Mouse (Mus musculus) ES-E14 (cell line): ENCODE measurements around the gene Tmem268. TPM values are rescaled to one million over a fixed set of nuclear protein-coding genes. Genes with fewer than 3 reads are reported as not detected.

Experiments
- DNase-seq: peaks from one replicate; pipeline ENCODE4 v3.0.0-alpha.2; 2013; ENCODE audit warnings: low read depth, low spot score
- H3K27ac ChIP-seq: 2 replicates; pipeline ENCODE4 v1.5.1; 2012; ENCODE audit warnings: low read depth, mild to moderate bottlenecking, low read length, moderate library complexity, mixed read lengths; ENCODE audit not compliant: poor library complexity, insufficient read depth, severe bottlenecking
- H3K36me3 ChIP-seq: 2 replicates; pipeline ENCODE4 v1.6.1; 2012; ENCODE audit warnings: mild to moderate bottlenecking, low read length, moderate library complexity, mixed read lengths; ENCODE audit not compliant: control insufficient read depth, poor library complexity, insufficient read depth, severe bottlenecking
- H3K4me1 ChIP-seq, 2 experiments: fragments of 150-350 bp in 1 of 2; sonication (generic) in 1 of 2; 2 replicates each; pipeline ENCODE4 v1.6.1; 2012; ENCODE audit warnings: low read length in 2 of 2, mild to moderate bottlenecking in 1 of 2, mixed read lengths in 1 of 2; ENCODE audit not compliant: control insufficient read depth in 2 of 2, insufficient read depth in 2 of 2, poor library complexity in 1 of 2
- H3K4me3 ChIP-seq, 2 experiments: fragments of 150-350 bp in 1 of 2; sonication (generic) in 1 of 2; 2 replicates each; pipeline ENCODE4 v1.5.1; 2012; ENCODE audit warnings: low read length in 2 of 2, low read depth in 1 of 2, mild to moderate bottlenecking in 1 of 2, mixed read lengths in 1 of 2; ENCODE audit not compliant: insufficient read depth in 1 of 2, poor library complexity in 1 of 2, severe bottlenecking in 1 of 2
- H3K9ac ChIP-seq: 2 replicates; pipeline ENCODE4 v1.6.1; 2012; ENCODE audit warnings: low read depth, mild to moderate bottlenecking, low read length, mixed read lengths; ENCODE audit not compliant: poor library complexity, insufficient read depth, severe bottlenecking
- H3K9me3 ChIP-seq: fragments of 150-350 bp; sonication (generic); 2 replicates; pipeline ENCODE4 v1.6.1; 2012; ENCODE audit warnings: low read depth, mild to moderate bottlenecking, low read length; ENCODE audit not compliant: control insufficient read depth, insufficient read depth
- CHD2 ChIP-seq: IDR thresholded peaks from 2 replicates; pipeline ENCODE4 v1.6.1; 2014; ENCODE audit warnings: mild to moderate bottlenecking, low read depth, low read length, inconsistent platforms
- HCFC1 ChIP-seq: IDR thresholded peaks from 2 replicates; pipeline ENCODE4 v1.6.1; 2012; ENCODE audit warnings: low read length, inconsistent platforms, borderline replicate concordance; ENCODE audit not compliant: insufficient read depth
- MAFK ChIP-seq: IDR thresholded peaks from 2 replicates; pipeline ENCODE4 v1.6.1; 2014; ENCODE audit warnings: mild to moderate bottlenecking, low read depth, low read length, inconsistent platforms; ENCODE audit not compliant: insufficient read depth
- ZC3H11A ChIP-seq: IDR thresholded peaks from 2 replicates; pipeline ENCODE4 v1.6.1; 2012; ENCODE audit warnings: low read depth, mild to moderate bottlenecking, inconsistent platforms, low read length, borderline replicate concordance
- ZNF384 ChIP-seq: IDR thresholded peaks from 2 replicates; pipeline ENCODE4 v1.6.1; 2012; ENCODE audit warnings: low read depth, low read length, inconsistent platforms
- in situ Hi-C, 2 experiments: fragments of 600-800 bp; cut with MboI; formaldehyde crosslinking; loops; one replicate each; pipeline ENCODE4 v1.15.1; 2025; ENCODE audit warnings: low sequenced_read_pairs in 2 of 2, inconsistent platforms in 1 of 2; ENCODE audit not compliant: unreplicated experiment in 2 of 2
- total RNA-seq: library from RNA; depleted of rRNA; stranded (reverse); fragments of 300-350 nt; gene quantifications from 2 replicates; pipeline ENCODE4 v1.2.3, GENCODE M21; 2012

Tmem268 gene
- total RNA-seq, 1 experiment = 4.1 TPM

DNA sequence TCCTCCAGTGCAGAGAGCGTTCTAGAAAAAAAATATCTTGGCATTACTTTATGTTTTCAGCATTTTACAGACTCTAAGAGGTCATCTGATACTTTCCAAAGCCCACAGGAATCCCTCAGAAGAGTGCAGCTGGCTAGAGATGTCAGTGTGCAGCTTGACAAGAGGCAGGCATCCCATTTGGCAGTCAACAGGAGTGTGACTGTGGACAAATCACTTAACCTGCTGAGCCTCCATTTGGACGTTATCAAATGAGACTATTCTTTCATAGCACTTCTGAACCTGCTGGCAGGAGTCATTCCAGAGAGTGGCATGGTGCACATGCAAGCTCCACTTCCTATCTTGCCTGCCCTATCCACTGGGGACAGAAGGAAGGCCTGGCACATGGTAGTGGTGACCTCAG lies 16.4 kb upstream of the Tmem268 start:
- TF ChIP-seq HCFC1 = no peak
- no peak for TF ChIP-seq CHD2
- TF ChIP-seq ZNF384 = no peak
- no peak for TF ChIP-seq ZC3H11A
- no peak for TF ChIP-seq MAFK
- no peak for DNase-seq
- H3K36me3 ChIP-seq = no peaks in the 10 kb centered on the region
- H3K4me3 ChIP-seq = no peak overlapping the region
- H3K4me1 ChIP-seq = peaks cover 0 to 10% of the 10 kb centered on the region in 2 experiments; a peak in 3 of 4 replicates
- in situ Hi-C loops = no loop called here
- H3K9ac ChIP-seq = no peak overlapping the region
- H3K9me3 ChIP-seq = no peaks in the 10 kb centered on the region
- no peak overlapping the region for H3K27ac ChIP-seq

DNA sequence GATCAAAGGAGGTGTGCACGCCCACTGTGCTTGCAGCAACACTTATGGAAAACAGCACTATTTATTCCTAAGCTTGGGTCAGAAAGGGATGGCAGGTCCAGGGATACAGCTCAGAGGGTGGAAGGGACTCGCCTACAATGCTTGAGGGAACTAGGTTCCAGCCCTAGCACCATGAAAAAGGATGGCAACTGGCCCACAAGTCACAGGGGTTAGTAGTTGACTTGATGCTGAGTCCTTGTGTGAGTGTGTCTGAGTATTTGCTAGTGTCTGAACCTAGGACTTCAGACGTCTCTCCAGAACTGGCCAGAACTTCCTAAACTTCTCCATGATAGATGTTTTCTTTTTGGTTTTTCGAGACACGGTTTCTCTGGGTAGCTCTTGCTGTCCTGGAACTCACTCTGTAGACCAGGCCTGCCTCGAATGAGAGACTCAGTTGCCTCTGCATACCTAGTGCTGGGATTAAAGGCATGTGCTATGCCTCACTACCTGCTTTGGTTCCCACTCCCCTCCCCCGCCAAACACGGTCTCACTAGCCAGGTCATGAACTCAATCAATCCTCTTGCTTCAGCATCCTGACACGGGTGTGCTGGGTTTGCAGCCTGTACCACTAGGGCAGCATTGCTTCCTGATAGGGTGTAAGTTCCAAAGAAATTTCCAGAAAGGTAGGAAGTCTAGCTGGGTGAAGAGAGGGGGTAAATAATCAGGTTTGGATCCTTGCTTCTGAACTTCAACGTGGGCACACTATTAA lies 14.7 kb upstream of the Tmem268 start:
- no peak for DNase-seq
- Histone ChIP-seq H3K36me3 (peaks cover 2% of the 10 kb centered on the region; the same call in 1 of the 2 replicates), H3K27ac (no peak overlapping the region), H3K4me3 (peak overlapping the region in 1 of 2 experiments; percentile 56; a peak in 2 of 4 replicates), H3K9ac (no peak overlapping the region), H3K9me3 (no peaks in the 10 kb centered on the region), H3K4me1 (peaks cover 0 to 10% of the 10 kb centered on the region in 2 experiments; a peak in 3 of 4 replicates)
- in situ Hi-C loops = no loop called here
- TF ChIP-seq CHD2 = no peak
- no peak for TF ChIP-seq ZNF384
- TF ChIP-seq HCFC1 = no peak
- no peak for TF ChIP-seq ZC3H11A
- no peak for TF ChIP-seq MAFK

DNA sequence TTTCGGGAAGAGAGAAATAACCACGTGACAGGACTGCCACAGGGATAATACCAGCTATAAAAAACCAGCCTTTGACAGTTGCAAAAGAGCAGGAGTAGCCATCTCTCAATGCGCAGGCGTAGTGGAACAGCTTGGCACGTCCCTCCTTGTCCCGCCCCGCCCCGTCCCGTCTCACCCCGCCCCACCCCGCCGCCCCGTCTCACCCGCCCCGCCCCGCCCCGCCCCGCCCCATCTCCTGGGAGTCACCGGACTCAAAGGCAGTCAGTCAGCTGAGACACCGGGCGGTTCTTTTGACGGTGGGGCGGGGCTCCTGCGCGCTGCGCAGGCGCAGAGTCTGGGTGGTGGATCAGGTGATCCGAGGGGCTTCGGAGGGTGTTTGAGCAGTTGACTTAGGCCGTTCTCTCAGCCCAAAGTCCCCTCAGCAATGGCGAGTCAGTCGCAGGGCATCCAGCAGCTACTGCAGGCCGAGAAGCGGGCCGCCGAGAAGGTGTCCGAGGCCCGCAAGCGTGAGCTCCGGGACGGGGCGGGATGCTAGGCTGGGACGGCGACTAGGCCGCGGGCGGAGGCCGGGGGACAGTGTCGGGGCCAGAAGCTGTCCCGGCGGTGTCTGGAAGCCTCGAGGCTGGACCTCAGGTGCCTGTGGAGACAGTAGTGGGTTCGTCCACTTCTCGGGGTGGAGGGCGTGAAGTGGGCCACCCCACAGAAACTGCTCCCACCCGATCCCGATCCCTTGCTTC lies 13.9 kb upstream of the Tmem268 start, which contains the start of gene Atp6v1g1:
TSS of gene Atp6v1g1 (plus strand) at position 279 of the 737 bp plus-strand sequence.
- TF ChIP-seq HCFC1 (no peak; the same call in 1 of the 2 replicates), CHD2 (no peak), ZNF384 (no peak), MAFK (no peak), ZC3H11A (no peak)
- peaks cover 7% of the 10 kb centered on the region for H3K36me3 ChIP-seq
- peak; percentile 86 for DNase-seq
- peaks cover 0 to 9% of the 10 kb centered on the region in 2 experiments; a peak in 3 of 4 replicates for H3K4me1 ChIP-seq
- H3K9ac ChIP-seq = peak within 1 kb of the TSS; percentile 95
- H3K9me3 ChIP-seq = no peaks in the 10 kb centered on the region
- H3K27ac ChIP-seq = peak within 1 kb of the TSS; percentile 24; the same call in 1 of the 2 replicates
- in situ Hi-C loops = no loop called here
- H3K4me3 ChIP-seq = peak within 1 kb of the TSS; percentile 96 to 97

DNA sequence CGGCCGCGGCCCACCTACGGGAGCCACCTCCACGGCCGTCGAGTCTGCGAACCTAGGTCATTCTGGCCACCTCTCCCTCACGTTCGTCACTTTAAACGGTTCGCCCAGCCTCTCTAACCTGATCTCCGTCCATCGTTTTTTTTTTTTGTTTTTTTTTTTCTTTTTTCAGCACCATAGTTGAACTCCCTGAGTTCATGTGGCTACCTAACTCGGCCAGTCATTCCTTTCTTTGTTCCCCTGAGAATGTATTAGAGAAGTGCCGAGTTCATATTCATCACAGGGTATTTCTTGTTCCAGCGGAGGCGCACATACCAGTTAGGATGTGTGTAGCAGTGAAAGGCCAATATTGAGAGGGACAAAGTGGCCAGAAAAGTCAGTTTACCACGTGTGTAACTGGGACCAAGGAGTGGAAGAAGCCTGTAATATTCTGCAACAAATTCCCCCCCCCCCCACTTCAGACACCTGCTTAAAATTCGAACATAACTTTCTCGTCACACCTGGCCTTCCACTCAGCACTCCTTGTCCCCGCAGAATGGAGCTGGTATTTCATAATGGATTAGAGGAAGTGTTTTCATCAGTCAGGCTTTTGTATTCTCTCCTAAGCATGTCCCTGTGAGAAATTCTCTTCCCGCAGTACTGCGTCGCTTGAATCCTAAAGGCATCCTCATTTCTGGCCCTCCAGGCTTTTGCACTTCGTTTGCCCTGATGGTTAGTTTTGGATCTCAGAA lies 13.2 kb upstream of the Tmem268 start:
- no peak for DNase-seq
- Histone ChIP-seq H3K27ac (no peak overlapping the region), H3K4me1 (peaks cover 0 to 8% of the 10 kb centered on the region in 2 experiments; a peak in 3 of 4 replicates), H3K9me3 (no peaks in the 10 kb centered on the region), H3K36me3 (peaks cover 9% of the 10 kb centered on the region), H3K9ac (peak overlapping the region; percentile 95), H3K4me3 (peak overlapping the region; percentile 96 to 97)
- in situ Hi-C loops = no loop called here
- TF ChIP-seq HCFC1 (no peak; the same call in 1 of the 2 replicates), ZNF384 (peak; percentile 69)
